Mouse (Mus musculus) adrenal gland (tissue): ENCODE results near the gene Inpp4b.

Experiments
- intact Hi-C: fragments of 180-260 bp; cut with DNase I; formaldehyde crosslinking; loops from one replicate; pipeline ENCODE4 v1.15.1; 2025
- long read RNA-seq, 2 experiments: library from polyadenylated mRNA; unstranded; transcript quantifications; one replicate each; pipeline ENCODE4 v2.0.0; 2020; ENCODE audit warnings: borderline replicate concordance in 1 of 2; ENCODE audit not compliant: insufficient replicate concordance in 1 of 2

Gene Inpp4b
- long read RNA-seq, experiment 1, partial matches to known transcripts = 4 of 6 reads
- long read RNA-seq, experiment 1, other reads (novel, unspliced or antisense) = 2 of 6 reads
- long read RNA-seq, experiment 2, partial matches to known transcripts = 2 of 2 reads
- long read RNA-seq, experiment 2, other reads (novel, unspliced or antisense) = 0 of 2 reads

- intact Hi-C loops = loop anchor here (10.0 kb wide), 1 partner anchor 142 kb away; no protein-coding TSS in a partner anchor
Measured at GRCm38 (mm10) chr8:81342236-81342998, at the start of gene Inpp4b. Inpp4b (plus strand) TSS chr8:81342556.

- intact Hi-C loops = no loop called here
Measured at GRCm38 (mm10) chr8:81335250-81335649, 7.1 kb upstream of the Inpp4b start.

- intact Hi-C loops = loop anchor here (10.0 kb wide), 1 partner anchor 144 kb away; no protein-coding TSS in a partner anchor
Measured at GRCm38 (mm10) chr8:81341191-81341590, 1.2 kb upstream of the Inpp4b start.

- intact Hi-C loops = loop anchor here (10.0 kb wide), 1 partner anchor 143 kb away; no protein-coding TSS in a partner anchor
Measured at GRCm38 (mm10) chr8:81341591-81342235, 643 bp upstream of the Inpp4b start.

- intact Hi-C loops = loop anchor here (10.0 kb wide), 1 partner anchor 142 kb away; no protein-coding TSS in a partner anchor
Measured at GRCm38 (mm10) chr8:81342999-81343302, 595 bp downstream of the Inpp4b start.

GRCm38 (mm10) chr8:81345170-81345697 is 2.9 kb downstream of the Inpp4b start:
- intact Hi-C loops = loop anchor here (5.0 to 10.0 kb wide), 3 partner anchors 140 to 1397 kb away; no protein-coding TSS in a partner anchor

GRCm38 (mm10) chr8:81349452-81349851 is 7.1 kb downstream of the Inpp4b start:
- intact Hi-C loops = loop anchor here (5.0 to 10.0 kb wide), 3 partner anchors 135 to 1393 kb away; no protein-coding TSS in a partner anchor

GRCm38 (mm10) chr8:81353460-81353859 is 11.1 kb downstream of the Inpp4b start:
- intact Hi-C loops = no loop called here

GRCm38 (mm10) chr8:81358108-81358507 is 15.8 kb downstream of the Inpp4b start:
- intact Hi-C loops = no loop called here

- intact Hi-C loops = no loop called here
Measured at GRCm38 (mm10) chr8:81360518-81360917, 18.2 kb downstream of the Inpp4b start.

GRCm38 (mm10) chr8:81361162-81361561 is 18.8 kb downstream of the Inpp4b start:
- intact Hi-C loops = no loop called here

- intact Hi-C loops = no loop called here
Measured at GRCm38 (mm10) chr8:81370607-81371006, 28.3 kb downstream of the Inpp4b start.

- intact Hi-C loops = no loop called here
Measured at GRCm38 (mm10) chr8:81371844-81372243, 29.5 kb downstream of the Inpp4b start.

GRCm38 (mm10) chr8:81374877-81375475 is 32.6 kb downstream of the Inpp4b start:
- intact Hi-C loops = no loop called here

GRCm38 (mm10) chr8:81388953-81389352 is 46.6 kb downstream of the Inpp4b start:
- intact Hi-C loops = no loop called here

- intact Hi-C loops = no loop called here
Measured at GRCm38 (mm10) chr8:81399071-81399470, 56.7 kb downstream of the Inpp4b start.

- intact Hi-C loops = no loop called here
Measured at GRCm38 (mm10) chr8:81399501-81399900, 57.1 kb downstream of the Inpp4b start.

GRCm38 (mm10) chr8:81412707-81413106 is 70.4 kb downstream of the Inpp4b start:
- intact Hi-C loops = no loop called here

- intact Hi-C loops = no loop called here
Measured at GRCm38 (mm10) chr8:81443957-81444356, 101.6 kb downstream of the Inpp4b start.

- intact Hi-C loops = no loop called here
Measured at GRCm38 (mm10) chr8:81449798-81450197, 107.4 kb downstream of the Inpp4b start.

- intact Hi-C loops = no loop called here
Measured at GRCm38 (mm10) chr8:81452082-81452481, 109.7 kb downstream of the Inpp4b start.
